Mouse (Mus musculus) kidney, embryonic 14.5 days (tissue): ENCODE results near the gene Lpp. TPM values are rescaled to one million over a fixed set of nuclear protein-coding genes. Genes with fewer than 3 reads are reported as not detected.

Experiments
- ATAC-seq: fragments of 200-750 bp; cut with Nextera tagmentation; 2 replicates; pipeline ENCODE4 v1.8.0; 2017; ENCODE audit warnings: moderate number of reproducible peaks, mild to moderate bottlenecking, moderate TSS enrichment, moderate library complexity; ENCODE audit not compliant: low FRiP score, low TSS enrichment
- H3K27ac ChIP-seq: fragments of 300-500 bp; sonication (generic); 2 replicates; pipeline ENCODE4 v1.5.1; 2014; ENCODE audit warnings: low read depth, mild to moderate bottlenecking, low read length, moderate library complexity, mixed read lengths
- H3K27me3 ChIP-seq: fragments of 300-500 bp; sonication (generic); 2 replicates; pipeline ENCODE4 v1.6.1; 2014; ENCODE audit warnings: mild to moderate bottlenecking, low read length; ENCODE audit not compliant: control insufficient read depth, insufficient read depth
- H3K36me3 ChIP-seq: fragments of 300-500 bp; sonication (generic); 2 replicates; pipeline ENCODE4 v1.6.1; 2014; ENCODE audit warnings: low read length, mixed read lengths; ENCODE audit not compliant: control insufficient read depth, insufficient read depth
- H3K4me1 ChIP-seq: fragments of 300-500 bp; sonication (generic); 2 replicates; pipeline ENCODE4 v1.6.1; 2014; ENCODE audit warnings: low read length, mixed read lengths; ENCODE audit not compliant: control insufficient read depth, insufficient read depth
- H3K4me2 ChIP-seq: fragments of 300-500 bp; sonication (generic); replicated peaks from 2 replicates; pipeline ENCODE4 v1.6.1; 2014; ENCODE audit warnings: low read depth, mild to moderate bottlenecking, low read length
- H3K4me3 ChIP-seq: fragments of 300-500 bp; sonication (generic); 2 replicates; pipeline ENCODE4 v1.5.1; 2014; ENCODE audit warnings: mild to moderate bottlenecking, low read length
- H3K9ac ChIP-seq: fragments of 300-500 bp; sonication (generic); 2 replicates; pipeline ENCODE4 v1.6.1; 2014; ENCODE audit warnings: low read depth, mild to moderate bottlenecking, low read length, moderate library complexity
- H3K9me3 ChIP-seq: fragments of 300-500 bp; sonication (generic); 2 replicates; pipeline ENCODE4 v1.6.1; 2016; ENCODE audit warnings: low read length; ENCODE audit not compliant: control insufficient read depth
- WGBS: fragments of 180-500 bp; shearing (Covaris S2); extraction: QIAGEN DNeasy Blood & Tissue Kit; methylation state at CpG from one replicate; pipeline ENCODE4 v1.1.7; 2014; 5-methylcytosine and 5-hydroxymethylcytosine counted together
- polyA plus RNA-seq: library from polyadenylated mRNA; unstranded; fragments of >200 nt; fragmentation: Nextera tagmentation; extraction: Ambion mirVana; gene quantifications from 2 replicates; pipeline ENCODE4 v1.2.1, GENCODE M21; 2014

Lpp gene
- polyA plus RNA-seq, 1 experiment from 2014 or later = 49.2 TPM

GRCm38 (mm10) chr16:24950112-24950743, 556.9 kb downstream of the Lpp start:
- no peaks in the 10 kb centered on the region for H3K36me3 ChIP-seq
- no peaks in the 10 kb centered on the region for H3K9me3 ChIP-seq
- H3K4me1 ChIP-seq = peaks cover 19% of the 10 kb centered on the region; the same call in 1 of the 2 replicates
- H3K4me2 ChIP-seq = no peak overlapping the region
- WGBS = 28% methylated on average over 6 of the region's 6 CpGs
- peak; percentile 56 for ATAC-seq
- H3K9ac ChIP-seq = no peak overlapping the region
- no peaks in the 10 kb centered on the region for H3K27me3 ChIP-seq
- no peak overlapping the region for H3K4me3 ChIP-seq
- H3K27ac ChIP-seq = no peak overlapping the region

- H3K4me3 ChIP-seq = no peak overlapping the region
- H3K4me1 ChIP-seq = peaks cover 19% of the 10 kb centered on the region; the same call in 1 of the 2 replicates
- peak; percentile 74 for ATAC-seq
- 21% methylated on average over 5 of the region's 5 CpGs for WGBS
- H3K27me3 ChIP-seq = no peaks in the 10 kb centered on the region
- no peak overlapping the region for H3K4me2 ChIP-seq
- no peak overlapping the region for H3K27ac ChIP-seq
- no peak overlapping the region for H3K9ac ChIP-seq
- H3K36me3 ChIP-seq = no peaks in the 10 kb centered on the region
- H3K9me3 ChIP-seq = 0 out of 2 replicates have a peak, but pooled peaks cover 3% of the 10 kb centered on the region
These were observed 558.6 kb downstream of the Lpp start for GRCm38 (mm10) chr16:24951909-24952308.

- no peak overlapping the region for H3K4me2 ChIP-seq
- 91% methylated on average over 7 of the region's 7 CpGs for WGBS
- H3K36me3 ChIP-seq = no peaks in the 10 kb centered on the region
- H3K4me3 ChIP-seq = no peak overlapping the region
- no peaks in the 10 kb centered on the region for H3K27me3 ChIP-seq
- peaks cover 7% of the 10 kb centered on the region; the same call in 1 of the 2 replicates for H3K4me1 ChIP-seq
- ATAC-seq = no peak
- H3K27ac ChIP-seq = no peak overlapping the region
- 0 out of 2 replicates have a peak, but pooled peaks cover 3% of the 10 kb centered on the region for H3K9me3 ChIP-seq
- H3K9ac ChIP-seq = no peak overlapping the region
These were observed 561.7 kb downstream of the Lpp start for GRCm38 (mm10) chr16:24955054-24955453.

- 91% methylated on average over 1 of the region's 1 CpGs for WGBS
- no peaks in the 10 kb centered on the region for H3K36me3 ChIP-seq
- no peak for ATAC-seq
- H3K27me3 ChIP-seq = no peaks in the 10 kb centered on the region
- H3K4me2 ChIP-seq = no peak overlapping the region
- H3K4me3 ChIP-seq = no peak overlapping the region
- no peak overlapping the region for H3K9ac ChIP-seq
- H3K4me1 ChIP-seq = no peaks in the 10 kb centered on the region
- H3K9me3 ChIP-seq = 0 out of 2 replicates have a peak, but pooled peaks cover 3% of the 10 kb centered on the region
- no peak overlapping the region for H3K27ac ChIP-seq
These were observed 565.4 kb downstream of the Lpp start for GRCm38 (mm10) chr16:24958661-24959060.

- Histone ChIP-seq H3K27ac (no peak overlapping the region), H3K36me3 (no peaks in the 10 kb centered on the region), H3K4me3 (no peak overlapping the region), H3K4me1 (no peaks in the 10 kb centered on the region), H3K27me3 (no peaks in the 10 kb centered on the region), H3K9ac (no peak overlapping the region), H3K4me2 (no peak overlapping the region), H3K9me3 (0 out of 2 replicates have a peak, but pooled peaks cover 3% of the 10 kb centered on the region)
- WGBS = 74% methylated on average over 10 of the region's 10 CpGs
- no peak for ATAC-seq
These were observed 567.8 kb downstream of the Lpp start for GRCm38 (mm10) chr16:24960901-24961806.

GRCm38 (mm10) chr16:24964311-24964710, 571.0 kb downstream of the Lpp start:
- Histone ChIP-seq H3K9ac (no peak overlapping the region), H3K27me3 (no peaks in the 10 kb centered on the region), H3K36me3 (no peaks in the 10 kb centered on the region), H3K4me1 (no peaks in the 10 kb centered on the region), H3K9me3 (no peaks in the 10 kb centered on the region), H3K4me2 (no peak overlapping the region), H3K27ac (no peak overlapping the region), H3K4me3 (no peak overlapping the region)
- ATAC-seq = no peak
- 98% methylated on average over 1 of the region's 1 CpGs for WGBS

- 82% methylated on average over 4 of the region's 4 CpGs for WGBS
- no peak for ATAC-seq
These were observed 571.8 kb downstream of the Lpp start for GRCm38 (mm10) chr16:24965091-24965490.

GRCm38 (mm10) chr16:24966460-24966859, 573.2 kb downstream of the Lpp start:
- no peaks in the 10 kb centered on the region for H3K9me3 ChIP-seq
- no peak overlapping the region for H3K4me2 ChIP-seq
- no peak overlapping the region for H3K4me3 ChIP-seq
- no peak for ATAC-seq
- H3K4me1 ChIP-seq = no peaks in the 10 kb centered on the region
- WGBS = 94% methylated on average over 9 of the region's 9 CpGs
- no peak overlapping the region for H3K27ac ChIP-seq
- H3K36me3 ChIP-seq = no peaks in the 10 kb centered on the region
- no peaks in the 10 kb centered on the region for H3K27me3 ChIP-seq
- H3K9ac ChIP-seq = no peak overlapping the region

More at GRCm38 (mm10) chr16:24965091-24965490, 571.8 kb downstream of the Lpp start:
- Histone ChIP-seq H3K9me3 (no peaks in the 10 kb centered on the region), H3K4me3 (no peak overlapping the region), H3K9ac (no peak overlapping the region), H3K27ac (no peak overlapping the region), H3K4me2 (no peak overlapping the region), H3K4me1 (no peaks in the 10 kb centered on the region), H3K27me3 (no peaks in the 10 kb centered on the region), H3K36me3 (no peaks in the 10 kb centered on the region)
